Mouse (Mus musculus): Measurements from ENCODE around the gene Kif3b. TPM values are rescaled to one million over a fixed set of nuclear protein-coding genes. Genes with fewer than 3 reads are reported as not detected.

Kif3b gene
- polyA plus RNA-seq, 1 experiment: 35.8 TPM

GRCm38 (mm10) chr2:153334281-153334680 lies 43.1 kb downstream of the Kif3b start:
- TF ChIP-seq POLR2A (IDR thresholded peaks at IDR 0.05; ENCODE audit: borderline replicate concordance, extremely low read depth, insufficient read depth, insufficient read length, poor library complexity, severe bottlenecking) (no peak), CTCF (IDR thresholded peaks at IDR 0.05; ENCODE audit: borderline replicate concordance, extremely low read depth, insufficient read depth, insufficient read length) (no peak)
- DNase-seq (ENCODE audit: low read depth): no peak

- no peak for TF ChIP-seq POLR2A (IDR thresholded peaks at IDR 0.05; ENCODE audit: borderline replicate concordance, extremely low read depth, insufficient read depth, insufficient read length, poor library complexity, severe bottlenecking)
- TF ChIP-seq CTCF (IDR thresholded peaks at IDR 0.05; ENCODE audit: borderline replicate concordance, extremely low read depth, insufficient read depth, insufficient read length): no peak
- DNase-seq (ENCODE audit: low read depth): no peak
These were observed 44.9 kb downstream of the Kif3b start for GRCm38 (mm10) chr2:153336117-153336516.

- no peak for TF ChIP-seq CTCF (IDR thresholded peaks at IDR 0.05; ENCODE audit: borderline replicate concordance, extremely low read depth, insufficient read depth, insufficient read length)
- TF ChIP-seq POLR2A (IDR thresholded peaks at IDR 0.05; ENCODE audit: borderline replicate concordance, extremely low read depth, insufficient read depth, insufficient read length, poor library complexity, severe bottlenecking): no peak
- no peak for DNase-seq (ENCODE audit: low read depth)
These were observed 47.4 kb downstream of the Kif3b start for GRCm38 (mm10) chr2:153338361-153339350.

- TF ChIP-seq POLR2A (IDR thresholded peaks at IDR 0.05; ENCODE audit: borderline replicate concordance, extremely low read depth, insufficient read depth, insufficient read length, poor library complexity, severe bottlenecking) (no peak), CTCF (IDR thresholded peaks at IDR 0.05; ENCODE audit: borderline replicate concordance, extremely low read depth, insufficient read depth, insufficient read length) (no peak)
- no peak for DNase-seq (ENCODE audit: low read depth)
These were observed 51.0 kb downstream of the Kif3b start for GRCm38 (mm10) chr2:153342166-153342565.

- no peak for DNase-seq (ENCODE audit: low read depth)
- TF ChIP-seq POLR2A (IDR thresholded peaks at IDR 0.05; ENCODE audit: borderline replicate concordance, extremely low read depth, insufficient read depth, insufficient read length, poor library complexity, severe bottlenecking): no peak
- no peak for TF ChIP-seq CTCF (IDR thresholded peaks at IDR 0.05; ENCODE audit: borderline replicate concordance, extremely low read depth, insufficient read depth, insufficient read length)
These were observed 51.4 kb downstream of the Kif3b start for GRCm38 (mm10) chr2:153342602-153343001.

- TF ChIP-seq CTCF (IDR thresholded peaks at IDR 0.05; ENCODE audit: borderline replicate concordance, extremely low read depth, insufficient read depth, insufficient read length) (no peak), POLR2A (IDR thresholded peaks at IDR 0.05; ENCODE audit: borderline replicate concordance, extremely low read depth, insufficient read depth, insufficient read length, poor library complexity, severe bottlenecking) (no peak)
- no peak for DNase-seq (ENCODE audit: low read depth)
These were observed 52.0 kb downstream of the Kif3b start for GRCm38 (mm10) chr2:153343191-153343590.

GRCm38 (mm10) chr2:153345071-153345453 lies 53.8 kb downstream of the Kif3b start:
- no peak for DNase-seq (ENCODE audit: low read depth)

GRCm38 (mm10) chr2:153345454-153346220 lies 54.4 kb downstream of the Kif3b start, which contains the start of gene Asxl1:
Gene Asxl1 (plus strand): TSS chr2:153345829.
- TF ChIP-seq CTCF (IDR thresholded peaks at IDR 0.05; ENCODE audit: borderline replicate concordance, extremely low read depth, insufficient read depth, insufficient read length): no peak
- peak; percentile 71 for TF ChIP-seq POLR2A (IDR thresholded peaks at IDR 0.05; ENCODE audit: borderline replicate concordance, extremely low read depth, insufficient read depth, insufficient read length, poor library complexity, severe bottlenecking)
- peak; percentile 100 for DNase-seq (ENCODE audit: low read depth)

More at GRCm38 (mm10) chr2:153345071-153345453, 53.8 kb downstream of the Kif3b start:
- no peak for TF ChIP-seq POLR2A (IDR thresholded peaks at IDR 0.05; ENCODE audit: borderline replicate concordance, extremely low read depth, insufficient read depth, insufficient read length, poor library complexity, severe bottlenecking)

- peak; percentile 85 for DNase-seq (ENCODE audit: low read depth)
- TF ChIP-seq POLR2A (IDR thresholded peaks at IDR 0.05; ENCODE audit: borderline replicate concordance, extremely low read depth, insufficient read depth, insufficient read length, poor library complexity, severe bottlenecking) (0 out of 2 replicates have a peak, but pooled peaks have one; percentile 23), CTCF (IDR thresholded peaks at IDR 0.05; ENCODE audit: borderline replicate concordance, extremely low read depth, insufficient read depth, insufficient read length) (no peak)
These were observed 55.3 kb downstream of the Kif3b start for GRCm38 (mm10) chr2:153346221-153347182.

- DNase-seq (ENCODE audit: low read depth): no peak
- no peak for TF ChIP-seq CTCF (IDR thresholded peaks at IDR 0.05; ENCODE audit: borderline replicate concordance, extremely low read depth, insufficient read depth, insufficient read length)
- TF ChIP-seq POLR2A (IDR thresholded peaks at IDR 0.05; ENCODE audit: borderline replicate concordance, extremely low read depth, insufficient read depth, insufficient read length, poor library complexity, severe bottlenecking): no peak
These were observed 56.1 kb downstream of the Kif3b start for GRCm38 (mm10) chr2:153347183-153347781.

Measured in brain, embryonic 14.5 days (tissue).